Mouse (Mus musculus) MEL (cell line): ENCODE results near the gene Erc2. TPM values are rescaled to one million over a fixed set of nuclear protein-coding genes. Genes with fewer than 3 reads are reported as not detected.

Source experiments
- DNase-seq: peaks from one replicate; pipeline ENCODE4 v3.0.0; 2011; ENCODE audit warnings: low read depth, low spot score
- H3K27ac ChIP-seq: 2 replicates; pipeline ENCODE4 v1.5.1; 2012; ENCODE audit warnings: low read depth, mild to moderate bottlenecking, control low read depth, low read length, moderate library complexity; ENCODE audit not compliant: control insufficient read depth
- H3K27me3 ChIP-seq, 2 experiments: fragments of 150-350 bp in 1 of 2; sonication (generic) in 1 of 2; 2 replicates each; pipeline ENCODE4 v1.6.1; 2012; ENCODE audit warnings: low read length in 2 of 2, mild to moderate bottlenecking in 2 of 2, improper control_type of control experiment in 1 of 2, moderate library complexity in 1 of 2; ENCODE audit not compliant: insufficient read depth in 2 of 2, control insufficient read depth in 1 of 2
- H3K36me3 ChIP-seq, 2 experiments: 2 replicates each; pipeline ENCODE4 v1.6.1; 2012 to 2014; ENCODE audit warnings: low read length in 2 of 2, improper control_type of control experiment in 1 of 2, inconsistent platforms in 1 of 2, mild to moderate bottlenecking in 1 of 2; ENCODE audit not compliant: insufficient read depth in 2 of 2, control insufficient read depth in 1 of 2
- H3K4me1 ChIP-seq, 2 experiments: fragments of 150-350 bp in 1 of 2; sonication (generic) in 1 of 2; 2 replicates each; pipeline ENCODE4 v1.6.1; 2012; ENCODE audit warnings: low read length in 2 of 2, improper control_type of control experiment in 1 of 2, mild to moderate bottlenecking in 1 of 2; ENCODE audit not compliant: insufficient read depth in 2 of 2, control insufficient read depth in 1 of 2
- H3K4me3 ChIP-seq, 2 experiments: fragments of 150-350 bp in 1 of 2; sonication (generic) in 1 of 2; 2 replicates each; pipeline ENCODE4 v1.5.1; 2012; ENCODE audit warnings: low read depth in 2 of 2, low read length in 2 of 2, mild to moderate bottlenecking in 2 of 2, moderate library complexity in 2 of 2, control low read depth in 1 of 2, improper control_type of control experiment in 1 of 2; ENCODE audit not compliant: control insufficient read depth in 1 of 2, insufficient read depth in 1 of 2
- H3K79me2 ChIP-seq: 2 replicates; pipeline ENCODE4 v1.6.1; 2012; ENCODE audit warnings: mild to moderate bottlenecking, low read length, moderate library complexity; ENCODE audit not compliant: control insufficient read depth, poor library complexity, insufficient read depth
- H3K9ac ChIP-seq: 2 replicates; pipeline ENCODE4 v1.6.1; 2012; ENCODE audit warnings: low read depth, mild to moderate bottlenecking, control low read depth, low read length, moderate library complexity; ENCODE audit not compliant: control insufficient read depth, poor library complexity, severe bottlenecking
- H3K9me3 ChIP-seq: fragments of 150-350 bp; sonication (generic); replicated peaks from 2 replicates; pipeline ENCODE4 v1.6.1; 2012; ENCODE audit warnings: mild to moderate bottlenecking, low read length, improper control_type of control experiment, moderate library complexity; ENCODE audit not compliant: insufficient read depth
- CHD1 ChIP-seq: IDR thresholded peaks from 2 replicates; pipeline ENCODE4 v1.6.1; 2012; ENCODE audit warnings: low read depth, mild to moderate bottlenecking, inconsistent platforms, low read length, improper control_type of control experiment
- CHD2 ChIP-seq: IDR thresholded peaks from 2 replicates; pipeline ENCODE4 v1.6.1; 2011; ENCODE audit warnings: low read length, improper control_type of control experiment
- CTCF ChIP-seq, 3 experiments: IDR thresholded peaks in 2 of 3; conservative IDR thresholded peaks in 1 of 3; 2 replicates each; pipeline ENCODE4 v1.5.1; 2011 to 2012; ENCODE audit warnings: low read length in 3 of 3, low read depth in 2 of 3, mild to moderate bottlenecking in 2 of 3, improper control_type of control experiment in 1 of 3, inconsistent platforms in 1 of 3, mixed read lengths in 1 of 3, moderate library complexity in 1 of 3; ENCODE audit not compliant: control insufficient read depth in 1 of 3, insufficient read depth in 1 of 3, poor library complexity in 1 of 3, severe bottlenecking in 1 of 3
- EP300 ChIP-seq, 2 experiments: IDR thresholded peaks; 2 replicates each; pipeline ENCODE4 v1.6.1; 2011; ENCODE audit warnings: improper control_type of control experiment in 2 of 2, low read length in 2 of 2, low read depth in 1 of 2, mild to moderate bottlenecking in 1 of 2
- ETS1 ChIP-seq: IDR thresholded peaks from 2 replicates; pipeline ENCODE4 v1.6.1; 2012; ENCODE audit warnings: low read depth, mild to moderate bottlenecking, inconsistent platforms, low read length, improper control_type of control experiment, moderate library complexity
- GATA1 ChIP-seq: IDR thresholded peaks from 2 replicates; pipeline ENCODE4 v1.6.1; 2011; ENCODE audit warnings: low read depth, low read length, improper control_type of control experiment
- HCFC1 ChIP-seq: IDR thresholded peaks from 2 replicates; pipeline ENCODE4 v1.6.1; 2012; ENCODE audit warnings: low read depth, mild to moderate bottlenecking, inconsistent platforms, low read length, improper control_type of control experiment, moderate library complexity
- MAFK ChIP-seq: IDR thresholded peaks from 2 replicates; pipeline ENCODE4 v1.6.1; 2011; ENCODE audit warnings: low read depth, mild to moderate bottlenecking, low read length, improper control_type of control experiment, borderline replicate concordance
- MEF2A ChIP-seq: IDR thresholded peaks from 2 replicates; pipeline ENCODE4 v1.6.1; 2014; ENCODE audit warnings: low read depth, mild to moderate bottlenecking, inconsistent platforms, low read length, improper control_type of control experiment; ENCODE audit not compliant: poor library complexity, insufficient replicate concordance, severe bottlenecking; ENCODE audit errors: extremely low read depth
- MYC ChIP-seq: IDR thresholded peaks from 2 replicates; pipeline ENCODE4 v1.6.1; 2011; ENCODE audit warnings: low read depth, mild to moderate bottlenecking, low read length, improper control_type of control experiment, moderate library complexity
- POLR2A ChIP-seq, 2 experiments: IDR thresholded peaks; 2 replicates each; pipeline ENCODE4 v1.6.1; 2011 to 2012; ENCODE audit warnings: low read length in 2 of 2, mild to moderate bottlenecking in 2 of 2, control low read depth in 1 of 2, improper control_type of control experiment in 1 of 2, low read depth in 1 of 2, moderate library complexity in 1 of 2; ENCODE audit not compliant: control insufficient read depth in 1 of 2, insufficient read depth in 1 of 2, poor library complexity in 1 of 2
- POLR2AphosphoS2 ChIP-seq: IDR thresholded peaks from 2 replicates; pipeline ENCODE4 v1.6.1; 2011; ENCODE audit warnings: low read length, improper control_type of control experiment
- RAD21 ChIP-seq: IDR thresholded peaks from 2 replicates; pipeline ENCODE4 v1.6.1; 2011; ENCODE audit warnings: mild to moderate bottlenecking, low read depth, low read length, improper control_type of control experiment
- SIN3A ChIP-seq: IDR thresholded peaks from 2 replicates; pipeline ENCODE4 v1.6.1; 2012; ENCODE audit warnings: low read length, improper control_type of control experiment, inconsistent platforms
- SMC3 ChIP-seq: IDR thresholded peaks from 2 replicates; pipeline ENCODE4 v1.6.1; 2011; ENCODE audit warnings: low read depth, low read length, improper control_type of control experiment
- TCF12 ChIP-seq: IDR thresholded peaks from 2 replicates; pipeline ENCODE4 v1.6.1; 2014; ENCODE audit warnings: low read depth, mild to moderate bottlenecking, inconsistent platforms, low read length, improper control_type of control experiment, moderate library complexity
- UBTF ChIP-seq: IDR thresholded peaks from 2 replicates; pipeline ENCODE4 v1.6.1; 2012; ENCODE audit warnings: low read depth, mild to moderate bottlenecking, inconsistent platforms, low read length, improper control_type of control experiment, moderate library complexity, borderline replicate concordance; ENCODE audit not compliant: insufficient read depth
- USF1 ChIP-seq: IDR thresholded peaks from 2 replicates; pipeline ENCODE4 v1.6.1; 2014; ENCODE audit warnings: low read depth, mild to moderate bottlenecking, inconsistent platforms, low read length, improper control_type of control experiment, moderate library complexity
- ZNF384 ChIP-seq: IDR thresholded peaks from 2 replicates; pipeline ENCODE4 v1.6.1; 2012; ENCODE audit warnings: low read depth, mild to moderate bottlenecking, inconsistent platforms, low read length, improper control_type of control experiment
- polyA plus RNA-seq, 2 experiments: library from polyadenylated mRNA; stranded (reverse) in 1 of 2; unstranded in 1 of 2; fragments of >175 nt in 1 of 2; fragments of >200 nt in 1 of 2; gene quantifications; 2 replicates each; pipeline versions ENCODE4 v1.2.1 to v1.2.4; 2012; ENCODE audit warnings: low replicate concordance in 2 of 2, low read depth in 1 of 2; ENCODE audit not compliant: insufficient read length in 2 of 2, insufficient read depth in 1 of 2, missing spikeins in 1 of 2
- total RNA-seq: library from RNA; depleted of rRNA; stranded (reverse); fragments of 300-350 nt; gene quantifications from 2 replicates; pipeline ENCODE4 v1.2.3, GENCODE M21; 2012

Erc2 gene
- total and polyA plus RNA-seq, 3 experiments = not detected

DNA sequence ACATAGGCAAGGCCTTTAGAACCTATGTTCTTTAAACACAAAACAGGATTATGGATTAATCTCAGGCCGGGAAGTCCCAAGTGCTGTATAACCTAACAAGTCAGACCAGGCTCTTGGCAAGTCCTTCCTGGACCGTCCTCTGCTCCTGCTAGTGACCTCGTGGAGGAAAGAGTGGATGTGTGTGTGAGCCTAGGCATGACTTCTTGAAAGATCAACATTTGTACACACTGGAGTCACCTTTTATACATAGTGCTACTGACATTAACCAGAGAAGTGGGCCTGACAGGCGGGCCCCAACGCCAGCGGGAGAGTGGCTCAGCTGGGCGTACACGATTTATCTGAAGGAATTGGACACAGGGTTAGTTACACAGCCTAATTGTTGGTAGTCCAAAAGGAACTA is 504.6 kb downstream of the Erc2 start:
- no peak for DNase-seq
- TF ChIP-seq MEF2A (no peak), GATA1 (no peak), RAD21 (no peak), CHD1 (no peak), ZNF384 (no peak)
- TF ChIP-seq, all 39 proteins: peak for 0
- Histone ChIP-seq H3K36me3 (no peaks in the 10 kb centered on the region), H3K27me3 (no peaks in the 10 kb centered on the region), H3K9ac (no peak overlapping the region), H3K4me1 (no peaks in the 10 kb centered on the region), H3K27ac (no peak overlapping the region), H3K4me3 (no peak overlapping the region), H3K79me2 (no peaks in the 10 kb centered on the region), H3K9me3 (no peaks in the 10 kb centered on the region)

GRCm38 (mm10) chr14:28128999-28129398 is 506.8 kb downstream of the Erc2 start:
- no peaks in the 10 kb centered on the region for H3K27me3 ChIP-seq
- H3K9me3 ChIP-seq = no peaks in the 10 kb centered on the region
- H3K36me3 ChIP-seq = no peaks in the 10 kb centered on the region
- no peak overlapping the region for H3K4me3 ChIP-seq
- H3K9ac ChIP-seq = no peak overlapping the region
- no peak overlapping the region for H3K27ac ChIP-seq
- no peak for DNase-seq
- no peak for TF ChIP-seq POLR2AphosphoS2
- no peak for TF ChIP-seq ZNF384
- TF ChIP-seq TCF12 = no peak
- no peak for TF ChIP-seq SIN3A
- no peak for TF ChIP-seq SMC3
- TF ChIP-seq ETS1 = no peak
- no peak for TF ChIP-seq CHD2
- TF ChIP-seq USF1 = no peak
- TF ChIP-seq MYC = no peak
- TF ChIP-seq UBTF = no peak
- TF ChIP-seq EP300 (IDR thresholded peaks at IDR 0.05; ENCODE audit: low read depth in 1 of 2, low read length in 2 of 2) = no peak
- TF ChIP-seq MAFK = no peak
- TF ChIP-seq HCFC1 = no peak
- no peak for TF ChIP-seq POLR2A (IDR thresholded peaks at IDR 0.05; ENCODE audit: control insufficient read depth in 1 of 2, insufficient read depth in 1 of 2, low read depth in 1 of 2, low read length in 2 of 2, poor library complexity in 1 of 2)
- no peak for TF ChIP-seq CTCF (IDR thresholded peaks at IDR 0.05 in 2 of 3, conservative IDR thresholded peaks at IDR 0.05 in 1 of 3; ENCODE audit: control insufficient read depth in 1 of 3, insufficient read depth in 1 of 3, low read depth in 2 of 3, low read length in 3 of 3, poor library complexity in 1 of 3, severe bottlenecking in 1 of 3)
- H3K4me1 ChIP-seq = no peaks in the 10 kb centered on the region
- H3K79me2 ChIP-seq = no peaks in the 10 kb centered on the region
